Comparison of ENCODE assay signal across 21 mouse cellular contexts in the genomic region with DNA sequence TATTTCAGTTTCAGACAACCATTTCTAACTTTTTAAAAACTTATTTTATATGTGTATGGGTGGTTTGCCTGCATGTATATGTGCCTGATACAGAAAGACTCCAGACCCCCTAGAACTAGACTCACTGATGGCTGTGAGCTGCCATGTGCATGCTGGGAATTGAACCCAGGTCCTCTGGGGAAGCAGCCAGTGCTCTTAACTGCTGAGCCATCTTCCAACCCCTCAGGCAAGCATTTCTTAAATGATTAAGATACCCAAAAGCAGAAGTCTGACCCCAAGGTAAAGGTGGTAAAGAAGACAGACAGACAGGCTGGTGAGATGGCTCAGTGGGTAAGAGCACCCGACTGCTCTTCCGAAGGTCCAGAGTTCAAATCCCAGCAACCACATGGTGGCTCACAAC. TPM values are rescaled to one million over a fixed set of nuclear protein-coding genes. Genes with fewer than 3 reads are reported as not detected.
DNase-seq lines count a peak whose midpoint lies in the region; TF ChIP-seq lines count a peak whose summit lies in the region.
"Had no signal": no experiment of that assay in that cellular context is flagged by ENCODE, and none has a peak within 500 bp of the region (broad histone marks: within the 10 kb centered on the region; RNA-seq: fewer than 3 reads in every experiment).

No protein-coding gene starts in this region.

- TF ChIP-seq EP300 in CH12.LX (IDR thresholded peaks at IDR 0.05; ENCODE audit: low read length) (no peak), MEL (IDR thresholded peaks at IDR 0.05; ENCODE audit: low read depth in 1 of 2, low read length in 2 of 2) (no peak)

- H3K9me3 ChIP-seq in CH12.LX (replicated peaks; ENCODE audit: low read length) (peaks cover 8% of the 10 kb centered on the region), MEL (replicated peaks; ENCODE audit: insufficient read depth, low read length) (no peaks in the 10 kb centered on the region)

- in situ Hi-C loops in CH12.LX (cut with MboI; ENCODE audit: low pct_ligation_motif_present, low pct_unique_long_range_greater_than_20kb, low sequenced_read_pairs): no loop called here

- H3K27ac ChIP-seq in CH12.LX (ENCODE audit: insufficient read depth, low read depth) (no peak overlapping the region), MEL (ENCODE audit: control insufficient read depth, low read depth, low read length) (no peak overlapping the region)

- no peak for TF ChIP-seq CTCF in CH12.LX (conservative IDR thresholded peaks at IDR 0.05 in 1 of 2, IDR thresholded peaks at IDR 0.05 in 1 of 2; ENCODE audit: low read depth in 2 of 2, low read length in 2 of 2)
- no peak for TF ChIP-seq CTCF in MEL (IDR thresholded peaks at IDR 0.05 in 2 of 3, conservative IDR thresholded peaks at IDR 0.05 in 1 of 3; ENCODE audit: control insufficient read depth in 1 of 3, insufficient read depth in 1 of 3, low read depth in 2 of 3, low read length in 3 of 3, poor library complexity in 1 of 3, severe bottlenecking in 1 of 3)

- no peak for TF ChIP-seq POLR2A in CH12.LX (IDR thresholded peaks at IDR 0.05; ENCODE audit: low read depth, low read length)
- TF ChIP-seq POLR2A in MEL (IDR thresholded peaks at IDR 0.05; ENCODE audit: control insufficient read depth in 1 of 2, insufficient read depth in 1 of 2, low read depth in 1 of 2, low read length in 2 of 2, poor library complexity in 1 of 2): no peak

- H3K9ac ChIP-seq in CH12.LX (ENCODE audit: insufficient read depth, low read depth) (no peak overlapping the region), MEL (ENCODE audit: control insufficient read depth, low read depth, low read length, poor library complexity, severe bottlenecking) (no peak overlapping the region)

- H3K4me1 ChIP-seq in CH12.LX (ENCODE audit: control insufficient read depth in 1 of 2, insufficient read depth in 2 of 2) (peaks cover 0 to 34% of the 10 kb centered on the region in 2 experiments; a peak in 2 of 4 replicates), MEL (ENCODE audit: control insufficient read depth in 1 of 2, insufficient read depth in 2 of 2, low read length in 2 of 2) (peaks cover 0 to 3% of the 10 kb centered on the region in 2 experiments; a peak in 1 of 4 replicates)

- intact Hi-C loops in heart, postnatal 14 days (cut with DNase I): no loop called here

- dilution Hi-C loops in CH12.LX (cut with MboI; ENCODE audit: extremely low pct_ligation_motif_present, extremely low pct_unique_long_range_greater_than_20kb, low sequenced_read_pairs): no loop called here

- no peaks in the 10 kb centered on the region for H3K79me2 ChIP-seq in CH12.LX (replicated peaks; ENCODE audit: control insufficient read depth, extremely low read depth, insufficient read depth, poor library complexity, severe bottlenecking)
- no peaks in the 10 kb centered on the region for H3K79me2 ChIP-seq in MEL (ENCODE audit: control insufficient read depth, insufficient read depth, low read length, poor library complexity)

- H3K4me3 ChIP-seq in CH12.LX (replicated peaks in 1 of 3; ENCODE audit: low read depth in 2 of 3, low read length in 2 of 3, poor library complexity in 1 of 3) (no peak overlapping the region), MEL (ENCODE audit: control insufficient read depth in 1 of 2, insufficient read depth in 1 of 2, low read depth in 2 of 2, low read length in 2 of 2) (no peak overlapping the region)

- TF ChIP-seq RAD21 in CH12.LX (IDR thresholded peaks at IDR 0.05; ENCODE audit: low read depth, low read length) (no peak), MEL (IDR thresholded peaks at IDR 0.05; ENCODE audit: low read depth, low read length) (no peak)

- no peak overlapping the region for H3K4me2 ChIP-seq in CH12.LX (ENCODE audit: insufficient read depth, low read depth, poor library complexity, severe bottlenecking)

- DNase-seq in heart, adult 11 months: peak; percentile 73
- DNase-seq in heart, postnatal 14 days: no peak
- no peak for DNase-seq in CH12.LX (ENCODE audit: extremely low read depth)
- peak; percentile 68 for DNase-seq in MEL (ENCODE audit: low read depth, low spot score)
- DNase-seq in splenic B cell, adult 2 months (ENCODE audit: low read depth, low spot score): peak; percentile 20
- DNase-seq in right cerebral cortex, postnatal 4 days: no peak
- DNase-seq in layer of hippocampus, adult 18-20 months (ENCODE audit: low spot score in 2 of 2): no peak
- no peak for DNase-seq in spleen, postnatal 4 days (ENCODE audit: low spot score in 2 of 2)
- DNase-seq: adrenal gland, adult 2 months; adrenal gland, adult 8-10 months; adrenal gland, postnatal 10 days; adrenal gland, postnatal 14 days; adrenal gland, postnatal 25 days; adrenal gland, postnatal 36 days; B cell, adult 2 months; cerebellum, adult 11 months; cerebellum, adult 11-12 months; cerebellum, adult 18-20 months; cerebellum, adult 2 months had no signal

- no peaks in the 10 kb centered on the region for H3K36me3 ChIP-seq in CH12.LX (replicated peaks in 1 of 2; ENCODE audit: control insufficient read depth in 1 of 2, insufficient read depth in 1 of 2, low read length in 1 of 2)
- no peaks in the 10 kb centered on the region for H3K36me3 ChIP-seq in MEL (ENCODE audit: control insufficient read depth in 1 of 2, insufficient read depth in 2 of 2, low read length in 2 of 2)
- H3K36me3 ChIP-seq in splenic B cell, adult 2 months (ENCODE audit: control insufficient read depth, insufficient read depth, low read length, poor library complexity, severe bottlenecking): no peaks in the 10 kb centered on the region
- H3K36me3 ChIP-seq: G1E had no signal

- H3K27me3 ChIP-seq in CH12.LX (replicated peaks): no peaks in the 10 kb centered on the region
- no peaks in the 10 kb centered on the region for H3K27me3 ChIP-seq in MEL (ENCODE audit: control insufficient read depth in 1 of 2, insufficient read depth in 2 of 2, low read length in 2 of 2)
- no peaks in the 10 kb centered on the region for H3K27me3 ChIP-seq in splenic B cell, adult 2 months (ENCODE audit: control insufficient read depth, insufficient read depth, low read length, poor library complexity, severe bottlenecking)
- H3K27me3 ChIP-seq: Patski had no signal

TF ChIP-seq in CH12.LX, 34 proteins besides CTCF, POLR2A, EP300 and RAD21:
- TF ChIP-seq E2F4 (IDR thresholded peaks at IDR 0.05; ENCODE audit: insufficient replicate concordance, low read depth, low read length) (no peak), TBP (conservative IDR thresholded peaks at IDR 0.05; ENCODE audit: low read depth, low read length) (0 out of 2 replicates have a peak, but pooled peaks have one; percentile 43), TCF12 (IDR thresholded peaks at IDR 0.05; ENCODE audit: low read depth, low read length) (no peak), MAZ (IDR thresholded peaks at IDR 0.05; ENCODE audit: low read depth, low read length) (no peak), ELF1 (IDR thresholded peaks at IDR 0.05; ENCODE audit: low read depth, low read length) (no peak)

TF ChIP-seq in MEL, 35 proteins besides CTCF, POLR2A, EP300 and RAD21:
- 0 out of 2 replicates have a peak, but pooled peaks have one; percentile 30 for TF ChIP-seq MAFK (IDR thresholded peaks at IDR 0.05; ENCODE audit: borderline replicate concordance, low read depth, low read length)
- TF ChIP-seq MEF2A (IDR thresholded peaks at IDR 0.05; ENCODE audit: extremely low read depth, insufficient replicate concordance, low read depth, low read length, poor library complexity, severe bottlenecking): no peak
- TF ChIP-seq SIN3A (IDR thresholded peaks at IDR 0.05; ENCODE audit: low read length): no peak
- TF ChIP-seq RCOR1 (IDR thresholded peaks at IDR 0.05; ENCODE audit: low read depth, low read length): no peak
- peak; percentile 98 for TF ChIP-seq TBP (IDR thresholded peaks at IDR 0.05; ENCODE audit: low read depth, low read length)

RNA-seq across cellular contexts. Expression of a gene that starts 12.0 kb away (rescaled TPM):
- 10 to 100 TPM; 26.5 to 34.2 TPM for total RNA-seq in heart, postnatal 14 days (2021)
- total RNA-seq in CH12.LX (2012; rRNA removed) (113 and 133 TPM in 2 replicates), CH12.LX (2014; rRNA removed) (136 and 142 TPM in 2 replicates), MEL (2012; rRNA removed) (106 and 111 TPM in 2 replicates)
- polyA plus RNA-seq in CH12.LX (2012; ENCODE audit: insufficient read length, low read depth) (78.4 and 79.1 TPM in 2 replicates), MEL (2012; ENCODE audit: insufficient read depth in 1 of 2, insufficient read length in 2 of 2, low read depth in 1 of 2, low replicate concordance in 2 of 2, missing spikeins in 1 of 2) (100 to 1,000 TPM in 1 of 2 experiments, not detected in 1; 120 TPM)
- 10 to 100 TPM; 13.2 to 13.7 TPM for total RNA-seq in layer of hippocampus, adult 18-20 months (2021)

Comparison
In these comparisons a context has a peak if more than half of its experiments do, and no peak if none do; other contexts are left out.
1. DNase-seq: peak in heart, adult 11 months (single experiment), MEL (single experiment) and splenic B cell, adult 2 months (single experiment); none in heart, postnatal 14 days (0 of 2), CH12.LX (single experiment), right cerebral cortex, postnatal 4 days (single experiment), layer of hippocampus, adult 18-20 months (0 of 2) and spleen, postnatal 4 days (0 of 2).